Mouse (Mus musculus) layer of hippocampus, postnatal 10 days (tissue): ENCODE data around the gene Galnt9. TPM values are rescaled to one million over a fixed set of nuclear protein-coding genes. Genes with fewer than 3 reads are reported as not detected.
A peak's percentile ranks its signal among the peaks of the same experiment; 100 is the strongest.

Experiments used
- DNase-seq, 2 experiments: peaks; one replicate each; pipeline ENCODE4 v3.0.0; 2021; ENCODE audit warnings: low spot score in 2 of 2
- total RNA-seq, 2 experiments: library from RNA; stranded (reverse); gene quantifications; 2 replicates each; pipeline ENCODE4 v1.2.3; 2021

Gene Galnt9
- total RNA-seq, 2 experiments from 2014 or later: 76.5 to 77.2 TPM

GRCm38 (mm10) chr5:110582647-110583538, 38.7 kb downstream of the Galnt9 start:
- no peak for DNase-seq

GRCm38 (mm10) chr5:110587467-110587866, 43.3 kb downstream of the Galnt9 start:
- no peak for DNase-seq

GRCm38 (mm10) chr5:110589833-110590232, 45.7 kb downstream of the Galnt9 start:
- no peak for DNase-seq

- DNase-seq: no peak
Observed at GRCm38 (mm10) chr5:110594465-110594864, 50.3 kb downstream of the Galnt9 start.

GRCm38 (mm10) chr5:110595341-110595740, 51.2 kb downstream of the Galnt9 start:
- DNase-seq: no peak

- DNase-seq: no peak
Observed at GRCm38 (mm10) chr5:110596086-110596780, 52.1 kb downstream of the Galnt9 start.

- DNase-seq: no peak
Observed at GRCm38 (mm10) chr5:110597502-110597901, 53.3 kb downstream of the Galnt9 start.

GRCm38 (mm10) chr5:110598298-110599095, 54.3 kb downstream of the Galnt9 start:
- no peak for DNase-seq

- no peak for DNase-seq
Observed at GRCm38 (mm10) chr5:110603016-110603685, 59.0 kb downstream of the Galnt9 start.

GRCm38 (mm10) chr5:110604311-110604710, 60.2 kb downstream of the Galnt9 start:
- DNase-seq: no peak

GRCm38 (mm10) chr5:110605531-110606221, 61.5 kb downstream of the Galnt9 start:
- DNase-seq: no peak

GRCm38 (mm10) chr5:110607767-110608166, 63.6 kb downstream of the Galnt9 start:
- DNase-seq: no peak

- DNase-seq: no peak
Observed at GRCm38 (mm10) chr5:110608336-110608735, 64.2 kb downstream of the Galnt9 start.

- no peak for DNase-seq
Observed at GRCm38 (mm10) chr5:110608941-110609340, 64.8 kb downstream of the Galnt9 start.

GRCm38 (mm10) chr5:110609425-110609824, 65.3 kb downstream of the Galnt9 start:
- DNase-seq: no peak

GRCm38 (mm10) chr5:110609868-110610267, 65.7 kb downstream of the Galnt9 start:
- no peak for DNase-seq

GRCm38 (mm10) chr5:110610484-110610883, 66.3 kb downstream of the Galnt9 start:
- DNase-seq: no peak

GRCm38 (mm10) chr5:110611435-110612158, 67.4 kb downstream of the Galnt9 start:
- DNase-seq: peak in 1 of 2 experiments; percentile 46

- DNase-seq: no peak
Observed at GRCm38 (mm10) chr5:110619226-110619625, 75.1 kb downstream of the Galnt9 start.

- no peak for DNase-seq
Observed at GRCm38 (mm10) chr5:110624319-110624718, 80.2 kb downstream of the Galnt9 start.
